Mouse (Mus musculus): ENCODE results near the gene Ablim1. TPM values are rescaled to one million over a fixed set of nuclear protein-coding genes. Genes with fewer than 3 reads are reported as not detected.

The Ablim1 gene
- polyA plus RNA-seq, 1 experiment from 2014 or later, result 29.2 TPM

DNA sequence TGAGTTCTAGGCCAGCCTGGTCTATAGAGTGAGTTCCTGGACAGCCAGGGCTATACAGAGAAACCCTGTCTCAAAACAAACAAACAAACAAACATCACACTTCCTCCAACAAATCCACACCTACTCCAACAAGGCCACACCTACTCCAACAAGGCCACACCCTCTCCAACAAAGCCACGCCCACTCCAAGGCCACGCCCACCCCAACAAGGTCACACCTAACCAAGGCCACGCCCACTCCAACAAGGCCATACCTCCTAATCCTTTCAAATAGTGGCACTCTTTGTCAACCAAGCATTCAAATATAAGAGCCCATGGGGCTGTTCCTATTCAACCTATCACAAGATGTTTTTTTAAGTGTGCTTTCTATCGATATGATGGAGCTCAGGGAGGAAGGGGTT lies 288.2 kb downstream of the Ablim1 start:
- WGBS, result 78% methylated on average over 4 of the region's 4 CpGs
- Histone ChIP-seq H3K9ac (ENCODE audit: low read depth, low read length) (no peak overlapping the region), H3K4me3 (ENCODE audit: low read length) (no peak overlapping the region), H3K9me3 (ENCODE audit: control insufficient read depth, low read length) (no peaks in the 10 kb centered on the region), H3K27me3 (replicated peaks; ENCODE audit: control insufficient read depth, insufficient read depth, low read length) (no peaks in the 10 kb centered on the region), H3K27ac (ENCODE audit: low read length) (no peak overlapping the region), H3K4me1 (ENCODE audit: control insufficient read depth, insufficient read depth, low read length) (no peaks in the 10 kb centered on the region), H3K4me2 (ENCODE audit: low read depth, low read length) (no peak overlapping the region), H3K36me3 (ENCODE audit: control insufficient read depth, insufficient read depth, low read length) (no peaks in the 10 kb centered on the region)
- ATAC-seq, result no peak

DNA sequence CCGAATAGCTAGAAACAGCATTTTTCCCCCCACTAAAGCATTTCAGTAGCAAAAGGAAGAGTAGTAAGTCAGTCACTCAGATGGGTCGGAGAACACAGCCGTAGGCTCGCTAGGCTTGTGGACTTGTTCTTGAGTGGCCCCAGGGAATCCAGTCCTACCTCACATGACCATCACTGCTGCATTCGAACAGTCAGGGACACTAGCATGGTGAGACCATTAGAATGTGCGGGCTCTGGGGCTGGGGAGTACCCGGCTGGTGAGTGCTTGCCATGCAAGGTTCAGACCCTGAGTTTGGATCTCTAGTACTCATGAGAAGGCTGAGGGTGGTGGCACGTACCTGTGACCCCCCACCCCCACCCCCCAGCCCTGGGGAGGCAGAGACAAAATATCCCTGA lies 296.9 kb downstream of the Ablim1 start:
- ATAC-seq, result no peak
- H3K4me2 ChIP-seq (ENCODE audit: low read depth, low read length), result no peak overlapping the region
- no peak overlapping the region for H3K9ac ChIP-seq (ENCODE audit: low read depth, low read length)
- no peaks in the 10 kb centered on the region for H3K36me3 ChIP-seq (ENCODE audit: control insufficient read depth, insufficient read depth, low read length)
- peak overlapping the region; percentile 23 for H3K27ac ChIP-seq (ENCODE audit: low read length)
- peaks cover 8% of the 10 kb centered on the region for H3K4me1 ChIP-seq (ENCODE audit: control insufficient read depth, insufficient read depth, low read length)
- WGBS, result 69% methylated on average over 8 of the region's 8 CpGs
- no peak overlapping the region for H3K4me3 ChIP-seq (ENCODE audit: low read length)
- no peaks in the 10 kb centered on the region for H3K9me3 ChIP-seq (ENCODE audit: control insufficient read depth, low read length)
- no peaks in the 10 kb centered on the region for H3K27me3 ChIP-seq (replicated peaks; ENCODE audit: control insufficient read depth, insufficient read depth, low read length)

DNA sequence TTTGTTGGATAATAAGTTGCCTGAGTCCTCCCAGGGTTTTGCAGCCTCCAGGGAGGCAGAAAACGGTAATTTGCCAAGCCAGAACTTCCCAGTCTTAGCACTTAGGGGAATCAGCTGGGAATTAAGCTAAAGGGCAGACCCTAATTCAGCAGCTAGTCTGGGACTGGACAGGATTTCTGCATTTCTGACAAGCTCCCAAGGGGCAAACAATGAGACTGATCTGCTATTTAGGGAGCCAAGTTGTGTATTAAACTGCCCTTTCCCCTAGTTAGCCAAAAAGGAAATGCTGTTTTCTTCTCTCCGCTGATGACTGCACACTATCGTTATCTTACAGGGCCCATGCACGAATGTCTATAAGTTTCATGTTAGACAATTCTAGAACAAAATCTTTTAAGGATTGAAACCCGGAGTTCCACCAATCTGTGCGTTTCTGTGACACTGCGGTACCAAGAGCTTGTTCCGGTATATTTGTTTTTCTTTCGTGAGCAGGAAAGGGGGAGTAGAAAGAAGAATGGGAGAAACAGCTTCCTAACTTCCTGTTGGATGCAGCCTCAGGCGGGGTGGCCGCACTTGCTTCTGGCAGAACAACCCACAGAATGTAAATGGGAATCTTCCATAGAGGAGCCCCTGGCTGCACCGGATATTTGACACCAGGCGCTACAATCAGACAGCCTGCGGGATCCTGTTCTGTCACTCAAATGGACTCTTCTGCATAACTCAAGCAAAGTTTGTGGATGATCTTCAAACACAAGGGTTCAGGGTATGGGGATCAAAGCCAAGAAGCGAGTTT lies 297.5 kb downstream of the Ablim1 start:
- Histone ChIP-seq H3K4me1 (ENCODE audit: control insufficient read depth, insufficient read depth, low read length) (peaks cover 8% of the 10 kb centered on the region), H3K27ac (ENCODE audit: low read length) (peak overlapping the region; percentile 34), H3K4me3 (ENCODE audit: low read length) (no peak overlapping the region), H3K4me2 (ENCODE audit: low read depth, low read length) (peak overlapping the region; percentile 10; the same call in 1 of the 2 replicates), H3K27me3 (replicated peaks; ENCODE audit: control insufficient read depth, insufficient read depth, low read length) (no peaks in the 10 kb centered on the region), H3K9ac (ENCODE audit: low read depth, low read length) (peak overlapping the region; percentile 15; the same call in 1 of the 2 replicates), H3K9me3 (ENCODE audit: control insufficient read depth, low read length) (no peaks in the 10 kb centered on the region), H3K36me3 (ENCODE audit: control insufficient read depth, insufficient read depth, low read length) (no peaks in the 10 kb centered on the region)
- 29% methylated on average over 15 of the region's 15 CpGs for WGBS
- ATAC-seq, result peak; percentile 44; the same call in 1 of the 2 replicates

DNA sequence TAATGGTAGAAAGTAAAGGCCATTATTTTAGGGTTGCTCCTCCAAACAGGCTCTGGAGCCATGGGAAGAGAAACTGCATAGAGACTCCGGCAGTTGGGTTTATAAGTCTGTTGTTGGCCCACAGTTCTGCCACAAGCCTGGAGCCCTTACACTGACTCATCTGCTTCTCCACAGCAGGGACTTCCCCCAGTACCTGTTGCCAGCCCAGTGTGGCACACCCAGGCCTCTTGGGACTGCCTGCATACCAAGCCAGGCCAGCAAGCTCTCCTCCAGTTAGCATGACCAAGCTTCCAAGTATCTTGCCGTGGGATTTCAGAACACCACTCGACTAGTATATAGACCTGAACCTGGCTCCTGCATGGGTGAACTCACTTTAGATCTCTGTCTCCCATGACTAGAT lies 299.9 kb downstream of the Ablim1 start:
- 89% methylated on average over 3 of the region's 3 CpGs for WGBS
- Histone ChIP-seq H3K4me1 (ENCODE audit: control insufficient read depth, insufficient read depth, low read length) (peaks cover 8% of the 10 kb centered on the region), H3K27me3 (replicated peaks; ENCODE audit: control insufficient read depth, insufficient read depth, low read length) (no peaks in the 10 kb centered on the region), H3K4me3 (ENCODE audit: low read length) (no peak overlapping the region), H3K27ac (ENCODE audit: low read length) (no peak overlapping the region), H3K4me2 (ENCODE audit: low read depth, low read length) (no peak overlapping the region), H3K9ac (ENCODE audit: low read depth, low read length) (no peak overlapping the region), H3K9me3 (ENCODE audit: control insufficient read depth, low read length) (no peaks in the 10 kb centered on the region), H3K36me3 (ENCODE audit: control insufficient read depth, insufficient read depth, low read length) (no peaks in the 10 kb centered on the region)
- ATAC-seq, result no peak

DNA sequence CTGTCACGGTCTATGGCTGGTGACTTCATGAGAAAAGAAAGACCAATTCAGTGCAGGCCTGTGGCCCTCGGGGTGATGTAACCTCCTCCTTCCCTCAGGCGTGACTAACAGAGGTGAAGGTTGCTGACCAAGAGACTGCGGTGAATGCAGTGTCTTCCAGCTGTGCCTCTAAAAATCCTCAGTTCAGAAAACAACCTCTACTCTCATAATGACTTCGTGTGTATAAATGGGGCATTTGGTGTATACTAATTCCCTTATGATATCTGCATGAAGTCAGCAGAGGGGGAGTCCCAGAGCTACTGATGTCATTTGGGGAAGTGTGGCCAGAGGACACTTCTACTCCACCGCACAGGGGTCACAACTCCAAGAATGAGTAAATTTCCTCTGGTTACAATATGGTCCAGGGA lies 301.4 kb downstream of the Ablim1 start:
- no peak overlapping the region for H3K27ac ChIP-seq (ENCODE audit: low read length)
- no peak overlapping the region for H3K4me2 ChIP-seq (ENCODE audit: low read depth, low read length)
- no peaks in the 10 kb centered on the region for H3K9me3 ChIP-seq (ENCODE audit: control insufficient read depth, low read length)
- no peak overlapping the region for H3K9ac ChIP-seq (ENCODE audit: low read depth, low read length)
- 70% methylated on average over 6 of the region's 6 CpGs for WGBS
- no peaks in the 10 kb centered on the region for H3K27me3 ChIP-seq (replicated peaks; ENCODE audit: control insufficient read depth, insufficient read depth, low read length)
- peaks cover 8% of the 10 kb centered on the region for H3K4me1 ChIP-seq (ENCODE audit: control insufficient read depth, insufficient read depth, low read length)
- no peak for ATAC-seq
- H3K4me3 ChIP-seq (ENCODE audit: low read length), result no peak overlapping the region
- H3K36me3 ChIP-seq (ENCODE audit: control insufficient read depth, insufficient read depth, low read length), result no peaks in the 10 kb centered on the region

DNA sequence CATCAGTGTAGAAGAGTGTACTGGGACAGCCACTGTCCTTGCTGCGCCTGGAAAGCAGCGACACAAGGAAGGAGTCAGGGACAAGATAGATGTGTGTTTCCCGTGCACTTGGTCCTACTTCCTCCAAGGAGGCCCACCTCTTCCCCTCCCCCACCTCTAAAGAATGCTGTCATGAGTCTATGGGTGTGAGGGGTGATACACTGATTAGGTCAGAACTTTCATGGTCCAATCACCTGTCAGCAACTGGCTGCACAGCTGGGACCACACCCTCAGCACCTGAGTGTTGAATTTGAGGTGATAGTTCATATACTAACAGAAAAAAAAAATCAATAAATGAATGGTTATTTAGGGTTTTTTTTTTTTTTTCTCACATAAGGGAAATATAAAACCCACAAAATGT lies 302.7 kb downstream of the Ablim1 start:
- 55% methylated on average over 3 of the region's 3 CpGs for WGBS
- Histone ChIP-seq H3K9ac (ENCODE audit: low read depth, low read length) (no peak overlapping the region), H3K4me1 (ENCODE audit: control insufficient read depth, insufficient read depth, low read length) (peaks cover 8% of the 10 kb centered on the region)

DNA sequence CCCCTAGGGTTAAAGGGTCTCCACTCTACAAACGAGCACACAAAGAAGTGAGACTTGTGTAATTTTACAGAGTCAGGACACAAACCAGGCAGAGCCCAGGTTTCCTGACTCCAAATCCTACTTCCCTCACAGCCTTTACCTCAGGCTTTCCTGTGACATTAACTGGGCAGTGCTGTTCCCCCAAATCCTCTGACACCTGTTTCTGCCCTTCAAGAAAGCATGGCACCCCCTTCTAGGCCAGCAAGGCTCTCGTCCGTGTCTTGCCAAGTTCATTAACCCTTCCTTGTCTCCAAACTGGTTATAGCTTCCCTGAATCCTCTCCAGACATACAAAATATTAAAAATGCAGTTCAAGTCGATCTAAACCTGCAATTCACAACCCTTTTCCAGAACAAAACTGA lies 304.7 kb downstream of the Ablim1 start:
- peaks cover 5% of the 10 kb centered on the region; the same call in 1 of the 2 replicates for H3K27me3 ChIP-seq (replicated peaks; ENCODE audit: control insufficient read depth, insufficient read depth, low read length)
- no peaks in the 10 kb centered on the region for H3K36me3 ChIP-seq (ENCODE audit: control insufficient read depth, insufficient read depth, low read length)
- WGBS, result 55% methylated on average over 4 of the region's 4 CpGs
- H3K9ac ChIP-seq (ENCODE audit: low read depth, low read length), result no peak overlapping the region
- no peak overlapping the region for H3K4me2 ChIP-seq (ENCODE audit: low read depth, low read length)
- H3K27ac ChIP-seq (ENCODE audit: low read length), result no peak overlapping the region
- no peak for ATAC-seq
- H3K4me1 ChIP-seq (ENCODE audit: control insufficient read depth, insufficient read depth, low read length), result peaks cover 4% of the 10 kb centered on the region
- no peak overlapping the region for H3K4me3 ChIP-seq (ENCODE audit: low read length)
- H3K9me3 ChIP-seq (ENCODE audit: control insufficient read depth, low read length), result no peaks in the 10 kb centered on the region

More for the DNA sequence above, 302.7 kb downstream of the Ablim1 start:
- no peak overlapping the region for H3K4me3 ChIP-seq (ENCODE audit: low read length)
- no peaks in the 10 kb centered on the region for H3K36me3 ChIP-seq (ENCODE audit: control insufficient read depth, insufficient read depth, low read length)
- peaks cover 5% of the 10 kb centered on the region; the same call in 1 of the 2 replicates for H3K27me3 ChIP-seq (replicated peaks; ENCODE audit: control insufficient read depth, insufficient read depth, low read length)
- no peak overlapping the region for H3K4me2 ChIP-seq (ENCODE audit: low read depth, low read length)
- ATAC-seq, result no peak
- no peak overlapping the region for H3K27ac ChIP-seq (ENCODE audit: low read length)
- H3K9me3 ChIP-seq (ENCODE audit: control insufficient read depth, low read length), result no peaks in the 10 kb centered on the region

GRCm38 (mm10) chr19:57009653-57010052 lies 305.1 kb downstream of the Ablim1 start:
- no peak overlapping the region for H3K4me2 ChIP-seq (ENCODE audit: low read depth, low read length)
- WGBS, result 71% methylated on average over 4 of the region's 4 CpGs
- H3K4me1 ChIP-seq (ENCODE audit: control insufficient read depth, insufficient read depth, low read length), result peaks cover 4% of the 10 kb centered on the region
- no peak for ATAC-seq
- H3K27me3 ChIP-seq (replicated peaks; ENCODE audit: control insufficient read depth, insufficient read depth, low read length), result peaks cover 5% of the 10 kb centered on the region; the same call in 1 of the 2 replicates
- H3K36me3 ChIP-seq (ENCODE audit: control insufficient read depth, insufficient read depth, low read length), result no peaks in the 10 kb centered on the region
- no peak overlapping the region for H3K27ac ChIP-seq (ENCODE audit: low read length)
- no peak overlapping the region for H3K9ac ChIP-seq (ENCODE audit: low read depth, low read length)
- H3K9me3 ChIP-seq (ENCODE audit: control insufficient read depth, low read length), result no peaks in the 10 kb centered on the region
- H3K4me3 ChIP-seq (ENCODE audit: low read length), result no peak overlapping the region

- Histone ChIP-seq H3K4me3 (ENCODE audit: low read length) (peak within 1 kb of the TSS; percentile 68), H3K27ac (ENCODE audit: low read length) (0 out of 2 replicates have a peak within 1 kb of the TSS, but pooled peaks have one; percentile 13), H3K4me2 (ENCODE audit: low read depth, low read length) (peak within 1 kb of the TSS; percentile 96), H3K4me1 (ENCODE audit: control insufficient read depth, insufficient read depth, low read length) (peaks cover 10% of the 10 kb centered on the region), H3K27me3 (replicated peaks; ENCODE audit: control insufficient read depth, insufficient read depth, low read length) (peaks cover 5% of the 10 kb centered on the region; the same call in 1 of the 2 replicates), H3K9ac (ENCODE audit: low read depth, low read length) (peak within 1 kb of the TSS; percentile 77), H3K9me3 (ENCODE audit: control insufficient read depth, low read length) (no peaks in the 10 kb centered on the region), H3K36me3 (ENCODE audit: control insufficient read depth, insufficient read depth, low read length) (no peaks in the 10 kb centered on the region)
- peak; percentile 80 for ATAC-seq
- WGBS, result 2% methylated on average over 61 of the region's 68 CpGs
Measured at GRCm38 (mm10) chr19:57007781-57008710, 306.7 kb downstream of the Ablim1 start, which contains the start of gene Afap1l2. Gene Afap1l2 (minus strand): TSS chr19:57008228.

Measured in intestine, embryonic 16.5 days (tissue).